Mouse (Mus musculus) testis, adult 2 months (tissue): ENCODE measurements around the gene Csnk1g2. TPM values are rescaled to one million over a fixed set of nuclear protein-coding genes. Genes with fewer than 3 reads are reported as not detected.

Experiments used
- H3K27ac ChIP-seq: fragments of 200-500 bp; 2 replicates; pipeline ENCODE4 v1.5.1; 2012; ENCODE audit warnings: low read depth, low read length; ENCODE audit not compliant: control insufficient read depth, insufficient read depth
- H3K27me3 ChIP-seq: fragments of 200-500 bp; 2 replicates; pipeline ENCODE4 v1.6.1; 2012; ENCODE audit warnings: mild to moderate bottlenecking, low read length, moderate library complexity; ENCODE audit not compliant: control insufficient read depth, insufficient read depth
- H3K36me3 ChIP-seq: fragments of 200-500 bp; 2 replicates; pipeline ENCODE4 v1.6.1; 2012; ENCODE audit warnings: mild to moderate bottlenecking, low read length; ENCODE audit not compliant: control insufficient read depth, insufficient read depth
- H3K4me1 ChIP-seq: fragments of 200-500 bp; 2 replicates; pipeline ENCODE4 v1.6.1; 2012; ENCODE audit warnings: low read length; ENCODE audit not compliant: control insufficient read depth, insufficient read depth
- H3K4me3 ChIP-seq: fragments of 200-500 bp; 2 replicates; pipeline ENCODE4 v1.5.1; 2012; ENCODE audit warnings: low read depth, mild to moderate bottlenecking, low read length, moderate library complexity, mixed read lengths; ENCODE audit not compliant: control insufficient read depth
- CTCF ChIP-seq: fragments of 200-500 bp; IDR thresholded peaks from 2 replicates; pipeline ENCODE4 v1.5.1; 2012; ENCODE audit warnings: low read depth, mild to moderate bottlenecking, inconsistent platforms, low read length, moderate library complexity; ENCODE audit not compliant: control insufficient read depth, insufficient read depth, insufficient replicate concordance
- POLR2A ChIP-seq: fragments of 200-500 bp; IDR thresholded peaks from 2 replicates; pipeline ENCODE4 v1.6.1; 2012; ENCODE audit warnings: low read depth, mild to moderate bottlenecking, inconsistent platforms, low read length, moderate library complexity; ENCODE audit not compliant: control insufficient read depth
- polyA plus RNA-seq: library from polyadenylated mRNA; depleted of rRNA; stranded (reverse); fragments of >200 nt; gene quantifications from 2 replicates; pipeline ENCODE4 v1.2.3, GENCODE M21; 2012; rRNA removed

Csnk1g2 gene
- polyA plus RNA-seq, 1 experiment = 1,079 TPM

GRCm38 (mm10) chr10:80679556-80680259 is 57.1 kb downstream of the Csnk1g2 start:
- Histone ChIP-seq H3K27ac (no peak overlapping the region), H3K36me3 (no peaks in the 10 kb centered on the region), H3K4me3 (no peak overlapping the region), H3K27me3 (no peaks in the 10 kb centered on the region), H3K4me1 (peaks cover 27% of the 10 kb centered on the region)
- no peak for TF ChIP-seq POLR2A
- no peak for TF ChIP-seq CTCF

GRCm38 (mm10) chr10:80680260-80680696 is 57.6 kb downstream of the Csnk1g2 start:
- Histone ChIP-seq H3K27me3 (no peaks in the 10 kb centered on the region), H3K36me3 (no peaks in the 10 kb centered on the region), H3K27ac (no peak overlapping the region), H3K4me1 (peaks cover 24% of the 10 kb centered on the region), H3K4me3 (no peak overlapping the region)
- TF ChIP-seq CTCF (no peak), POLR2A (no peak)

- Histone ChIP-seq H3K4me1 (peaks cover 16% of the 10 kb centered on the region), H3K27me3 (no peaks in the 10 kb centered on the region), H3K27ac (no peak overlapping the region), H3K4me3 (no peak overlapping the region), H3K36me3 (no peaks in the 10 kb centered on the region)
- TF ChIP-seq POLR2A = no peak
- TF ChIP-seq CTCF = no peak
Observed at GRCm38 (mm10) chr10:80682003-80682402, 59.4 kb downstream of the Csnk1g2 start.

- TF ChIP-seq CTCF (no peak), POLR2A (no peak)
- H3K4me3 ChIP-seq = no peak overlapping the region
- H3K27me3 ChIP-seq = no peaks in the 10 kb centered on the region
- no peak overlapping the region for H3K27ac ChIP-seq
- H3K36me3 ChIP-seq = no peaks in the 10 kb centered on the region
- H3K4me1 ChIP-seq = peaks cover 3% of the 10 kb centered on the region
Observed at GRCm38 (mm10) chr10:80683647-80684046, 61.0 kb downstream of the Csnk1g2 start.

GRCm38 (mm10) chr10:80684214-80684613 is 61.6 kb downstream of the Csnk1g2 start:
- Histone ChIP-seq H3K36me3 (no peaks in the 10 kb centered on the region), H3K4me1 (no peaks in the 10 kb centered on the region; the same call in 1 of the 2 replicates), H3K27ac (no peak overlapping the region), H3K27me3 (no peaks in the 10 kb centered on the region), H3K4me3 (no peak overlapping the region)
- TF ChIP-seq POLR2A = no peak
- peak; percentile 63; the same call in 1 of the 2 replicates for TF ChIP-seq CTCF

GRCm38 (mm10) chr10:80684984-80685383 is 62.3 kb downstream of the Csnk1g2 start:
- H3K36me3 ChIP-seq = no peaks in the 10 kb centered on the region

GRCm38 (mm10) chr10:80686617-80687016 is 64.0 kb downstream of the Csnk1g2 start:
- Histone ChIP-seq H3K27me3 (no peaks in the 10 kb centered on the region), H3K4me1 (no peaks in the 10 kb centered on the region), H3K36me3 (no peaks in the 10 kb centered on the region; the same call in 1 of the 2 replicates), H3K27ac (no peak overlapping the region), H3K4me3 (no peak overlapping the region)
- TF ChIP-seq CTCF (no peak), POLR2A (no peak)

More at GRCm38 (mm10) chr10:80684984-80685383, 62.3 kb downstream of the Csnk1g2 start:
- H3K4me3 ChIP-seq = no peak overlapping the region
- H3K4me1 ChIP-seq = no peaks in the 10 kb centered on the region
- no peak overlapping the region for H3K27ac ChIP-seq
- H3K27me3 ChIP-seq = no peaks in the 10 kb centered on the region
- TF ChIP-seq CTCF = no peak
- no peak for TF ChIP-seq POLR2A

- Histone ChIP-seq H3K36me3 (no peaks in the 10 kb centered on the region; the same call in 1 of the 2 replicates), H3K4me3 (no peak overlapping the region), H3K27me3 (no peaks in the 10 kb centered on the region), H3K4me1 (no peaks in the 10 kb centered on the region), H3K27ac (no peak overlapping the region)
- TF ChIP-seq POLR2A (no peak), CTCF (peak; percentile 49; the same call in 1 of the 2 replicates)
Observed at GRCm38 (mm10) chr10:80687850-80688249, 65.2 kb downstream of the Csnk1g2 start.

Other genes starting within 250 kb of the Csnk1g2 start
- gene Mex3d, start 235.2 kb upstream of the Csnk1g2 start, polyA plus RNA-seq = 596 and 686 TPM in 2 replicates
- 135 and 153 TPM in 2 replicates for gene Mbd3, start 223.3 kb upstream of the Csnk1g2 start, polyA plus RNA-seq
- 446 and 549 TPM in 2 replicates for gene Uqcr11, start 216.0 kb upstream of the Csnk1g2 start, polyA plus RNA-seq
- gene Tcf3, start 189.2 kb upstream of the Csnk1g2 start, polyA plus RNA-seq = 13.4 and 14.9 TPM in 2 replicates
- 0.43 and 0.52 TPM in 2 replicates for gene Onecut3, start 128.0 kb upstream of the Csnk1g2 start, polyA plus RNA-seq
- gene Atp8b3, start 83.7 kb upstream of the Csnk1g2 start, polyA plus RNA-seq = 1,123 and 1,230 TPM in 2 replicates
- gene Rexo1, start 61.3 kb upstream of the Csnk1g2 start, polyA plus RNA-seq = 201 and 214 TPM in 2 replicates
- gene Klf16, start 45.5 kb upstream of the Csnk1g2 start, polyA plus RNA-seq = 7.5 and 7.7 TPM in 2 replicates
- 246 and 291 TPM in 2 replicates for gene Abhd17a, start 32.5 kb upstream of the Csnk1g2 start, polyA plus RNA-seq
- gene Scamp4, start 20.0 kb upstream of the Csnk1g2 start, polyA plus RNA-seq = 58.8 and 61.6 TPM in 2 replicates
- 46.6 and 56.1 TPM in 2 replicates for gene Adat3, start 20.0 kb upstream of the Csnk1g2 start, polyA plus RNA-seq
- gene Gm49322, start 16.8 kb upstream of the Csnk1g2 start, polyA plus RNA-seq = 1.9 and 2.1 TPM in 2 replicates
- 18.9 and 20.5 TPM in 2 replicates for gene Btbd2, start 34.2 kb downstream of the Csnk1g2 start, polyA plus RNA-seq
- gene Mknk2, start 55.3 kb downstream of the Csnk1g2 start, polyA plus RNA-seq = 53.5 and 60.4 TPM in 2 replicates
- gene Mob3a, start 79.1 kb downstream of the Csnk1g2 start, polyA plus RNA-seq = 11.1 and 12.5 TPM in 2 replicates
- gene Izumo4, start 79.3 kb downstream of the Csnk1g2 start, polyA plus RNA-seq = 339 and 385 TPM in 2 replicates
- gene Ap3d1, start 119.4 kb downstream of the Csnk1g2 start, polyA plus RNA-seq = 178 and 195 TPM in 2 replicates
- 168 and 189 TPM in 2 replicates for gene Dot1l, start 132.4 kb downstream of the Csnk1g2 start, polyA plus RNA-seq
- 65.7 and 67.4 TPM in 2 replicates for gene Sf3a2, start 175.4 kb downstream of the Csnk1g2 start, polyA plus RNA-seq
- gene Plekhj1, start 175.8 kb downstream of the Csnk1g2 start, polyA plus RNA-seq = 41.4 and 45.8 TPM in 2 replicates
- gene Amh, start 182.4 kb downstream of the Csnk1g2 start, polyA plus RNA-seq = 2.5 and 3.2 TPM in 2 replicates
- 1.2 and 1.4 TPM in 2 replicates for gene Jsrp1, start 190.7 kb downstream of the Csnk1g2 start, polyA plus RNA-seq
- gene Oaz1, start 203.8 kb downstream of the Csnk1g2 start, polyA plus RNA-seq = 261 and 275 TPM in 2 replicates
- 0.16 and 0.26 TPM in 2 replicates for gene Lingo3, start 221.2 kb downstream of the Csnk1g2 start, polyA plus RNA-seq
- 60.3 and 67.0 TPM in 2 replicates for gene Lsm7, start 232.4 kb downstream of the Csnk1g2 start, polyA plus RNA-seq
- 169 and 173 TPM in 2 replicates for gene Sppl2b, start 232.4 kb downstream of the Csnk1g2 start, polyA plus RNA-seq
- 2.0 and 2.7 TPM in 2 replicates for gene Tmprss9, start 249.0 kb downstream of the Csnk1g2 start, polyA plus RNA-seq